ENCODE assay signal across 37 mouse cellular contexts in the genomic region with DNA sequence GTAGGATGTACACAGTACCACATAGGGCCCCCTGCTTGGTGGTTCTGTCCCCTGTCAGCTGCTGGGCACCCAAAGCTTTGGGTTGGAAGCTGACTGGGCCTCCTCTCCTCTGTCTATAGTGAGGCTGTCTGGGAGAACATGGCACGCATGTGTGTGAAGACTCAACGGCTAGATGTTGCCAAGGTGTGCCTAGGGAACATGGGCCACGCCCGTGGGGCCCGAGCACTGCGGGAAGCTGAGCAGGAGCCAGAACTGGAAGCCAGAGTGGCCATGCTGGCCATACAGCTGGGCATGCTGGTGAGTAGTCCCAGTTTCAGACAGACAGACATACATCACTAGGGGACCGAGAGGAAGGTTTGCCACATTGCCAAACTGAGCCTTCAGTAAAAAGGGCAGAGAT. TPM values are rescaled to one million over a fixed set of nuclear protein-coding genes. Genes with fewer than 3 reads are reported as not detected.
DNase-seq lines count a peak whose midpoint lies in the region; ATAC-seq and TF ChIP-seq lines count a peak whose summit lies in the region.
"Had no signal": no experiment of that assay in that cellular context is flagged by ENCODE, and none has a peak within 500 bp of the region (broad histone marks: within the 10 kb centered on the region; RNA-seq: fewer than 3 reads in every experiment).

No protein-coding gene starts in this region.

- H3K4me2 ChIP-seq in forebrain, postnatal 0 days (ENCODE audit: low read depth), result no peak overlapping the region
- peak overlapping the region; percentile 71 for H3K4me2 ChIP-seq in liver, embryonic 15.5 days
- H3K4me2 ChIP-seq: forebrain, embryonic 15.5 days; intestine, embryonic 15.5 days; limb, embryonic 15.5 days; lung, embryonic 15.5 days; midbrain, embryonic 11.5 days; neural tube, embryonic 12.5 days had no signal

- no peak for ATAC-seq in forebrain, postnatal 0 days
- ATAC-seq in liver, embryonic 15.5 days (ENCODE audit: insufficient read depth), result peak; percentile 51
- no peak for ATAC-seq in cerebellum, adult (ENCODE audit: insufficient number of reproducible peaks, low FRiP score, low TSS enrichment)
- ATAC-seq: activated CD4-positive, CD25-positive, alpha-beta regulatory T cell, adult 4 months; forebrain, embryonic 15.5 days; hindbrain, postnatal 0 days; intestine, embryonic 15.5 days; midbrain, embryonic 16.5 days had no signal

- H3K9ac ChIP-seq in forebrain, postnatal 0 days, result no peak overlapping the region
- peak overlapping the region; percentile 82 for H3K9ac ChIP-seq in liver, embryonic 15.5 days
- H3K9ac ChIP-seq: forebrain, embryonic 15.5 days; intestine, embryonic 15.5 days; limb, embryonic 15.5 days; lung, embryonic 15.5 days; neural tube, embryonic 12.5 days had no signal

- H3K9me3 ChIP-seq in forebrain, embryonic 10.5 days, result no peaks in the 10 kb centered on the region
- H3K9me3 ChIP-seq in forebrain, postnatal 0 days (ENCODE audit: low read length), result no peaks in the 10 kb centered on the region
- H3K9me3 ChIP-seq in liver, embryonic 15.5 days (replicated peaks), result no peaks in the 10 kb centered on the region
- H3K9me3 ChIP-seq: forebrain, embryonic 15.5 days; intestine, embryonic 15.5 days; limb, embryonic 15.5 days; lung, embryonic 15.5 days; neural tube, embryonic 12.5 days had no signal

- TF ChIP-seq CTCF in forebrain, postnatal 0 days (IDR thresholded peaks at IDR 0.05; ENCODE audit: low read depth), result no peak
- TF ChIP-seq CTCF in bone marrow, adult 2 months (IDR thresholded peaks at IDR 0.05; ENCODE audit: control insufficient read depth, insufficient read depth, low read length), result no peak

- H3K4me1 ChIP-seq in forebrain, embryonic 10.5 days, result peaks cover 16% of the 10 kb centered on the region
- no peaks in the 10 kb centered on the region for H3K4me1 ChIP-seq in forebrain, postnatal 0 days (ENCODE audit: insufficient read depth)
- H3K4me1 ChIP-seq in bone marrow, adult 2 months (ENCODE audit: control insufficient read depth, insufficient read depth, low read length), result peaks cover 3% of the 10 kb centered on the region
- H3K4me1 ChIP-seq in liver, embryonic 15.5 days (replicated peaks), result peaks cover 81% of the 10 kb centered on the region
- H3K4me1 ChIP-seq: forebrain, embryonic 15.5 days; neural tube, embryonic 12.5 days had no signal

- 0 out of 2 replicates have a peak overlapping the region, but pooled peaks have one; percentile 15 for H3K27ac ChIP-seq in forebrain, embryonic 10.5 days
- no peak overlapping the region for H3K27ac ChIP-seq in forebrain, postnatal 0 days (ENCODE audit: low read depth, low read length)
- H3K27ac ChIP-seq in bone marrow, adult 2 months (ENCODE audit: control insufficient read depth, insufficient read depth, low read depth, low read length, poor library complexity), result peak overlapping the region; percentile 21; the same call in 1 of the 2 replicates
- H3K27ac ChIP-seq in liver, embryonic 15.5 days (replicated peaks), result peak overlapping the region; percentile 98
- H3K27ac ChIP-seq: forebrain, embryonic 15.5 days; hindbrain, postnatal 0 days; intestine, embryonic 15.5 days; limb, embryonic 15.5 days; lung, embryonic 15.5 days; neural tube, embryonic 12.5 days had no signal

- WGBS in forebrain, embryonic 10.5 days, result 95% methylated on average over 7 of the region's 7 CpGs
- WGBS in forebrain, postnatal 0 days, result 87% methylated on average over 7 of the region's 7 CpGs
- WGBS in bone marrow, adult 2 months, result 69% methylated on average over 7 of the region's 7 CpGs
- 36% methylated on average over 7 of the region's 7 CpGs for WGBS in liver, embryonic 15.5 days (ENCODE audit: insufficient replicate concordance)

- H3K36me3 ChIP-seq in forebrain, embryonic 10.5 days (replicated peaks), result peaks cover 37% of the 10 kb centered on the region
- peaks cover 28% of the 10 kb centered on the region for H3K36me3 ChIP-seq in forebrain, postnatal 0 days (ENCODE audit: insufficient read depth)
- H3K36me3 ChIP-seq in liver, embryonic 15.5 days (replicated peaks), result peaks cover 17% of the 10 kb centered on the region
- H3K36me3 ChIP-seq: intestine, embryonic 15.5 days; lung, embryonic 15.5 days had no signal

- H3K27me3 ChIP-seq in forebrain, embryonic 10.5 days (ENCODE audit: poor library complexity, severe bottlenecking), result no peaks in the 10 kb centered on the region
- H3K27me3 ChIP-seq in forebrain, postnatal 0 days (ENCODE audit: insufficient read depth, low read length), result no peaks in the 10 kb centered on the region
- H3K27me3 ChIP-seq in liver, embryonic 15.5 days, result no peaks in the 10 kb centered on the region
- H3K27me3 ChIP-seq: CH12.LX; forebrain, embryonic 15.5 days; intestine, embryonic 15.5 days; limb, embryonic 15.5 days; lung, embryonic 15.5 days; neural tube, embryonic 12.5 days had no signal

- no peak for DNase-seq in forebrain, embryonic 10.5 days (ENCODE audit: extremely low spot score, low spot score)
- no peak for DNase-seq in forebrain, postnatal 0 days
- DNase-seq in liver, result peak; percentile 87
- no peak for DNase-seq in yolk sac, embryonic 10.5 days (ENCODE audit: low spot score)
- DNase-seq in embryo, embryonic 9.5 days (ENCODE audit: extremely low spot score), result no peak
- DNase-seq: adrenal gland, adult 2 months; adrenal gland, postnatal 36 days; cerebellum, adult 9-11 months; heart, postnatal 14 days; kidney, adult 2 months; kidney, postnatal 4 days; left cerebral cortex, postnatal 4 days; lung, postnatal 36 days; right cerebral cortex, adult 18-20 months; right cerebral cortex, postnatal 4 days; thymus, adult 18-20 months; thymus, postnatal 36 days had no signal

- TF ChIP-seq POLR2A in bone marrow, adult 2 months (IDR thresholded peaks at IDR 0.05; ENCODE audit: borderline replicate concordance, control insufficient read depth, low read depth, low read length), result no peak

- H3K4me3 ChIP-seq in forebrain, embryonic 10.5 days, result no peak overlapping the region
- no peak overlapping the region for H3K4me3 ChIP-seq in forebrain, postnatal 0 days (ENCODE audit: low read depth, low read length)
- H3K4me3 ChIP-seq in bone marrow, adult 2 months (replicated peaks; ENCODE audit: control insufficient read depth, low read depth, low read length), result no peak overlapping the region
- peak overlapping the region; percentile 67 for H3K4me3 ChIP-seq in liver, embryonic 15.5 days (replicated peaks)
- H3K4me3 ChIP-seq: forebrain, embryonic 15.5 days; intestine, embryonic 15.5 days; limb, embryonic 15.5 days; lung, embryonic 15.5 days; neural tube, embryonic 12.5 days had no signal

RNA-seq across cellular contexts. Expression of gene Tmem204, which starts 3.3 kb away (rescaled TPM):
- 10.9 and 11.5 TPM in 2 replicates for polyA plus RNA-seq in forebrain, embryonic 10.5 days (2016; fragmentation: Nextera tagmentation; extraction: Ambion mirVana)
- total RNA-seq in forebrain, postnatal 0 days (2014; rRNA removed), result 9.0 and 11.9 TPM in 2 replicates
- 10.3 and 10.6 TPM in 2 replicates for polyA plus RNA-seq in forebrain, postnatal 0 days (2015; fragmentation: Nextera tagmentation; extraction: Ambion mirVana)
- 2.5 and 4.6 TPM in 2 replicates for polyA plus RNA-seq in bone marrow, adult 2 months (2011; ENCODE audit: insufficient read depth, insufficient read length, low replicate concordance, missing spikeins)
- polyA plus RNA-seq in liver, embryonic 15.5 days (2015; fragmentation: Nextera tagmentation; extraction: Ambion mirVana), result 5.6 and 6.5 TPM in 2 replicates
- total RNA-seq: CH12.LX; common myeloid progenitor, adult 5-6 weeks; megakaryocyte, adult 5-6 weeks had no signal

RNA-seq across cellular contexts. Expression of gene Telo2, which starts 29.0 kb away (rescaled TPM):
- polyA plus RNA-seq in forebrain, embryonic 10.5 days (2016; fragmentation: Nextera tagmentation; extraction: Ambion mirVana), result 54.6 TPM in 2 replicates
- total RNA-seq in forebrain, postnatal 0 days (2014; rRNA removed), result 51.9 and 92.2 TPM in 2 replicates
- 32.4 and 35.6 TPM in 2 replicates for polyA plus RNA-seq in forebrain, postnatal 0 days (2015; fragmentation: Nextera tagmentation; extraction: Ambion mirVana)
- polyA plus RNA-seq in bone marrow, adult 2 months (2011; ENCODE audit: insufficient read depth, insufficient read length, low replicate concordance, missing spikeins), result 19.5 and 30.4 TPM in 2 replicates
- polyA plus RNA-seq in liver, embryonic 15.5 days (2015; fragmentation: Nextera tagmentation; extraction: Ambion mirVana), result 14.3 and 17.4 TPM in 2 replicates

RNA-seq across cellular contexts. Expression of gene Ptx4, which starts 33.8 kb away (rescaled TPM):
- 0.30 TPM in 1 of 2 replicates, not detected in the other for polyA plus RNA-seq in forebrain, embryonic 10.5 days (2016; fragmentation: Nextera tagmentation; extraction: Ambion mirVana)
- 1.2 TPM in 1 of 2 replicates, not detected in the other for total RNA-seq in forebrain, postnatal 0 days (2014; rRNA removed)
- polyA plus RNA-seq in forebrain, postnatal 0 days (2015; fragmentation: Nextera tagmentation; extraction: Ambion mirVana), result 0.20 and 0.54 TPM in 2 replicates
- polyA plus RNA-seq in bone marrow, adult 2 months (2011; ENCODE audit: insufficient read depth, insufficient read length, low replicate concordance, missing spikeins), result 1.4 TPM in 1 of 2 replicates, not detected in the other
- 0.06 and 0.10 TPM in 2 replicates for polyA plus RNA-seq in liver, embryonic 15.5 days (2015; fragmentation: Nextera tagmentation; extraction: Ambion mirVana)
- total RNA-seq: adrenal gland, adult 2 months; adrenal gland, postnatal 36 days; CH12.LX; common myeloid progenitor, adult 5-6 weeks; ES-E14; megakaryocyte, adult 5-6 weeks had no signal
- polyA plus RNA-seq: activated CD4-positive, CD25-positive, alpha-beta regulatory T cell, adult 4 months; adrenal gland, adult 2 months; C2C12; forebrain, embryonic 15.5 days; hindbrain, embryonic 11.5 days; kidney, adult 2 months; kidney, embryonic 16.5 days; midbrain, embryonic 11.5 days; neural tube, embryonic 12.5 days; spleen, adult 2 months had no signal

RNA-seq across cellular contexts. Expression of gene Clcn7, which starts 46.5 kb away (rescaled TPM):
- 24.3 and 24.7 TPM in 2 replicates for polyA plus RNA-seq in forebrain, embryonic 10.5 days (2016; fragmentation: Nextera tagmentation; extraction: Ambion mirVana)
- total RNA-seq in forebrain, postnatal 0 days (2014; rRNA removed), result 29.2 and 33.1 TPM in 2 replicates
- polyA plus RNA-seq in forebrain, postnatal 0 days (2015; fragmentation: Nextera tagmentation; extraction: Ambion mirVana), result 14.8 and 19.0 TPM in 2 replicates
- 17.0 and 21.9 TPM in 2 replicates for polyA plus RNA-seq in bone marrow, adult 2 months (2011; ENCODE audit: insufficient read depth, insufficient read length, low replicate concordance, missing spikeins)
- polyA plus RNA-seq in liver, embryonic 15.5 days (2015; fragmentation: Nextera tagmentation; extraction: Ambion mirVana), result 10.7 TPM in 2 replicates
